Mouse (Mus musculus) intestine, embryonic 15.5 days (tissue): ENCODE measurements around the gene Tmem196. TPM values are rescaled to one million over a fixed set of nuclear protein-coding genes. Genes with fewer than 3 reads are reported as not detected.
"Not testable (repeated sequence)": the region's sequence is repeated elsewhere in the genome, so short reads cannot be mapped to it uniquely, and the experiment has no call there.

Source experiments
- ATAC-seq: fragments of 200-750 bp; cut with Nextera tagmentation; 2 replicates; pipeline ENCODE4 v1.8.0; 2017; ENCODE audit warnings: moderate TSS enrichment, moderate library complexity
- H3K27ac ChIP-seq: fragments of 300-500 bp; sonication (generic); 2 replicates; pipeline ENCODE4 v1.5.1; 2015; ENCODE audit warnings: mild to moderate bottlenecking, inconsistent platforms
- H3K27me3 ChIP-seq: fragments of 300-500 bp; sonication (generic); replicated peaks from 2 replicates; pipeline ENCODE4 v1.6.1; 2015; ENCODE audit warnings: inconsistent platforms
- H3K36me3 ChIP-seq: fragments of 300-500 bp; sonication (generic); 2 replicates; pipeline ENCODE4 v1.6.1; 2015; ENCODE audit warnings: inconsistent platforms
- H3K4me1 ChIP-seq: fragments of 300-500 bp; sonication (generic); replicated peaks from 2 replicates; pipeline ENCODE4 v1.6.1; 2015; ENCODE audit warnings: inconsistent platforms
- H3K4me2 ChIP-seq: fragments of 300-500 bp; sonication (generic); replicated peaks from 2 replicates; pipeline ENCODE4 v1.6.1; 2015; ENCODE audit warnings: mild to moderate bottlenecking, inconsistent platforms
- H3K4me3 ChIP-seq: fragments of 300-500 bp; sonication (generic); replicated peaks from 2 replicates; pipeline ENCODE4 v1.5.1; 2015; ENCODE audit warnings: inconsistent platforms
- H3K9ac ChIP-seq: fragments of 300-500 bp; sonication (generic); 2 replicates; pipeline ENCODE4 v1.6.1; 2015; ENCODE audit warnings: inconsistent platforms
- H3K9me3 ChIP-seq: fragments of 300-500 bp; sonication (generic); 2 replicates; pipeline ENCODE4 v1.6.1; 2016; ENCODE audit warnings: inconsistent platforms
- whole genome bisulfite sequencing: fragments of 180-500 bp; shearing (Covaris S2); methylation state at CpG from one replicate; pipeline ENCODE4 v1.1.7; 2015; 5-methylcytosine and 5-hydroxymethylcytosine counted together
- polyA plus RNA-seq: library from polyadenylated mRNA; unstranded; fragments of >200 nt; fragmentation: Nextera tagmentation; extraction: Ambion mirVana; gene quantifications from 2 replicates; pipeline ENCODE4 v1.2.1, GENCODE M21; 2015

Tmem196 gene
- 1.8 and 2.0 TPM in 2 replicates for polyA plus RNA-seq

DNA sequence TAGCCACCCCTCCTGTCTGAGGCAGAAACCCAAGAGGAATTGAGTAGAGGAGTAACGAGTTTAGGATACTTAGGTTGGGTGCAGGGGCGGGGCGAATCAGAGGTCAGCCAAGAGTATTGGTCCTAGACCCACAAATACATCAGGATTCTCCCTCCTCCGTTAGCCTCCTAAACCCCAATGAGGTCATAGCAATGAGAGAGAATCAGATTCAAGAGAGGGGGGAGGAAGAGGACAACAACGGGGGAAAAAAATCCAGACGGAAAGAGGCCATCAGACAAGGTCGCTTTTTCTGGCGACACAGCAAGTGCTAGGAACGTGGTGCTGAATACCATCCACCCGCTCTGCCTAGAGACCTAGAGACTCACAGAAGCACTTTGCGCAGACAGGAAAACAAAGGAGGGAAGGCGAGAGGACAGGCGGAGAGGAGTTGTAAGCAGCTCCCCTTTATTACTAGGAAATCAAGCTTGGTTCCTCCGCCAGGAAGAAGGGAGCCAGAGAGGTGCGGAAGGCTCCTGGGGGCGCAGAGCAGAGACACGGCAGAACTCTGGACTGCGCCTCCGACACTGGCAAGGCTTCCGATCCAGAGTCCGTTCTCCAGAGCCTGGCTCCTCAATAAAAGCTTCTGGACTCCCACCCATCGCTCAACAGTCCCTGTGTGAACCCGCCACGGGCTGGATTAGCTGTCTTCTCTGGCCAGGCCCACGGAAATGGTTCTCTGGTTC lies at the start of gene Tmem196:
Gene Tmem196, plus strand, starts transcription at position 234 of the 722 bp plus-strand sequence.
- Histone ChIP-seq H3K27me3 (0 out of 2 replicates have a peak, but pooled peaks cover 4% of the 10 kb centered on the region), H3K27ac (no peak within 1 kb of the TSS), H3K9ac (peak within 1 kb of the TSS; percentile 42), H3K4me2 (peak within 1 kb of the TSS; percentile 80), H3K9me3 (no peaks in the 10 kb centered on the region), H3K4me3 (peak within 1 kb of the TSS; percentile 42), H3K36me3 (no peaks in the 10 kb centered on the region), H3K4me1 (no peaks in the 10 kb centered on the region)
- 3% methylated on average over 25 of the region's 25 CpGs for WGBS
- ATAC-seq, result peak; percentile 83

DNA sequence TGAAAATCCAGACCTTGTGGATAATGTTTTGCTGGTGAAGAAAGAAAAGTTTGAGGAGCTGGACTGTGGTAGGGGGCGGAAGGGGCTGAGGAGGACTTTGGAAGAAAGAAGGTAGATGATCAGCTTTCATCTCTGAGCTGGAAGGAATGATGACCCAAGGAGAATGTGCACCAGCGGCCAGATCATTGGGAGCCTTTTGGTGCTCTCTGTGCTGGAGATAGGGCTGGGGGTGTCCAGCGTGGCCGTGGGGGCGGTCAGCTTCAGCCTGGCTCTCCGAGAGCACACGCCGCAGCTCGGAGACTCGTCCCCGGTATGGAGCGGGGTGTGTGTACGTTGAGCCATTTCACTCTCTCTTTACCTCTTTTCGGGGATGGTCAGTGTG lies 680 bp downstream of the Tmem196 start:
- no peaks in the 10 kb centered on the region for H3K4me1 ChIP-seq
- H3K9me3 ChIP-seq, result no peaks in the 10 kb centered on the region
- 0 out of 2 replicates have a peak, but pooled peaks cover 4% of the 10 kb centered on the region for H3K27me3 ChIP-seq
- peak; percentile 34; the same call in 1 of the 2 replicates for ATAC-seq
- peak overlapping the region; percentile 80 for H3K4me2 ChIP-seq
- H3K9ac ChIP-seq, result peak overlapping the region; percentile 42
- no peaks in the 10 kb centered on the region for H3K36me3 ChIP-seq
- 1% methylated on average over 14 of the region's 14 CpGs for WGBS
- peak overlapping the region; percentile 42 for H3K4me3 ChIP-seq
- no peak overlapping the region for H3K27ac ChIP-seq

DNA sequence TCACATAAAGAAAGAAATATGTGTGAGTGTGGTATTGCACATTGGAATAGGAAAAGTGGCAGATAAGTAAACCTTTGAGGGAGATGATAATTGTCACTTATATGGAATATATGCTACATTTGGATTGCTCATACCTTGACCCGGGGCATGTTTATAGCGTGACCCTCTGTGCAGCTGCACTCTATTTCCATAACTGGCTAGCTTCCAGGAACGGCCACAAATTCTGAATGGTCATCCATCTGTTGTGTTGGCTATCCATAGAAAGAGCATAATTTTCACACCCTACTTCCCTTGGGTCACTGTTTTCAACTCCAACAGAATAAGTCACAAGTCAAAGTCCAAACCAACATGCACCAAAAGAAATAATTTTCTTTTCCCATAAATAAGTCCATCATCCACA lies 11.4 kb downstream of the Tmem196 start:
- H3K27ac ChIP-seq, result no peak overlapping the region
- 64% methylated on average over 3 of the region's 3 CpGs for WGBS
- no peak overlapping the region for H3K4me2 ChIP-seq
- H3K9me3 ChIP-seq, result no peaks in the 10 kb centered on the region
- H3K36me3 ChIP-seq, result no peaks in the 10 kb centered on the region
- H3K4me3 ChIP-seq, result no peak overlapping the region
- no peaks in the 10 kb centered on the region for H3K4me1 ChIP-seq
- no peak overlapping the region for H3K9ac ChIP-seq
- H3K27me3 ChIP-seq, result no peaks in the 10 kb centered on the region
- ATAC-seq, result no peak

DNA sequence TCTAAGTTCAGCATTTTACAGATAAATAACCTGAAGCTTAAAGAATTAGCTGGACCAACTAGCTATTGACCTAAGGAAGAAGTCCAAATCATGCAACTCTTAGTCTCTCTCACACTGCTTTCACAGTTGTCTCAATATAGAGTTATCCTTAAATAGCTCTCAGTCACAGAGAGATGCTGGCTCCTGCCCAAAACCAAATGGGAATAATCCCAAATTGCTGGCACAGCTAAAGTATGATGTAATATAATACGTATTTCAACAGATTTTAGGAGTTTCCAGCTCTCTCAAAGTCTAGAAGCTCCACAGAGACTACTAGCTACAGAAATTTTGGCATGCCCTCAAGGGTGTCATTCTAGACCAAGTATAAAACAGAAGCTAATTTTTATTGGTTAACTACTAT lies 15.1 kb downstream of the Tmem196 start:
- Histone ChIP-seq H3K4me1 (no peaks in the 10 kb centered on the region), H3K4me3 (no peak overlapping the region), H3K36me3 (no peaks in the 10 kb centered on the region), H3K27ac (no peak overlapping the region), H3K9me3 (no peaks in the 10 kb centered on the region), H3K27me3 (no peaks in the 10 kb centered on the region), H3K4me2 (no peak overlapping the region), H3K9ac (no peak overlapping the region)
- WGBS, result 60% methylated on average over 1 of the region's 1 CpGs
- no peak for ATAC-seq

DNA sequence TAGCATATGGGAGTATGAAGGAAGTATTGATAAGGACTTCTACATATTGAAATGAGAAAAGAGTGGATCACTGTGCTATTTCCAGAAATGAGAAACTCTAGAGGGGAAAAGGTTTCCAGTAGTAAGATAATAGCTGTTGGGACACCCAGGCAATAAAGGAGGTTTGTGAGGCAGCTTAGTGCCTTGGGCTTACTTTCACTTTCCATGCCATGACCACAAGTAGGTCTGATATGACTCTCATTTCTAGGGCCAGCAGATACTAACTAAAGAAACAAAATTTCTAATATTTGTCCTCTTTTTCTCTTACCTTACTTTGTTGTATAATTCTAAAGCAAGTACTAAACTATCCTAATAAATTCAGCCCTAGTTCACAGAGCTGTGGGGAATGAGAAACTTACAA lies 19.8 kb downstream of the Tmem196 start:
- no peak overlapping the region for H3K27ac ChIP-seq
- H3K9me3 ChIP-seq, result no peaks in the 10 kb centered on the region
- no peak overlapping the region for H3K4me3 ChIP-seq
- no peak overlapping the region for H3K9ac ChIP-seq
- H3K4me2 ChIP-seq, result no peak overlapping the region
- no peaks in the 10 kb centered on the region for H3K4me1 ChIP-seq
- H3K27me3 ChIP-seq, result no peaks in the 10 kb centered on the region
- H3K36me3 ChIP-seq, result no peaks in the 10 kb centered on the region
- ATAC-seq, result no peak

DNA sequence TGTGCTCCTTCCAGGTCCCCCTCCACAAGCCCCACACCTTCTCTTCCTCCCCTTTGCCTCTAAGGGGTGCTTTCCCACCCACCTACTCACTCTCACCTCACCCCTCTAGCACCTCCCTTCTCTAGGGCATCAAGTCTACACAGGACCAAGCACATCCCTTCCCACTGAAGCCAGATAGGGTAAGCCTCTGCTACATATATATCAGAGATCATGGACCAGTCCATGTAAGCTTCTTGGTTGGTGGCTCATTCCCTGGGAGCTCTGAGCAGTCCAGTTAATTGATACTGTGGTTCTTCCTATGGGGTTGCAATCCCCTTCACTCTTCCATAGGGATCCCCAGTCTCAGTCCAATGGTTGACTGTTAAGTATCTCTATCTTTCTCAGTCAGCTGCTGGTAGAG lies 24.4 kb downstream of the Tmem196 start:
- Histone ChIP-seq H3K36me3 (no peaks in the 10 kb centered on the region), H3K27ac (no peak overlapping the region), H3K9ac (no peak overlapping the region), H3K4me3 (no peak overlapping the region), H3K9me3 (no peaks in the 10 kb centered on the region), H3K4me1 (no peaks in the 10 kb centered on the region), H3K27me3 (no peaks in the 10 kb centered on the region), H3K4me2 (no peak overlapping the region)
- no peak for ATAC-seq

- Histone ChIP-seq H3K9ac (no peak overlapping the region), H3K27ac (no peak overlapping the region), H3K4me1 (no peaks in the 10 kb centered on the region), H3K36me3 (no peaks in the 10 kb centered on the region), H3K4me2 (no peak overlapping the region), H3K9me3 (no peaks in the 10 kb centered on the region), H3K4me3 (no peak overlapping the region), H3K27me3 (no peaks in the 10 kb centered on the region)
- ATAC-seq, result no peak
- 0% methylated on average over 2 of the region's 2 CpGs for WGBS
Observed at GRCm38 (mm10) chr12:119981731-119982130, 36.1 kb downstream of the Tmem196 start.

GRCm38 (mm10) chr12:119998267-119998666 lies 52.6 kb downstream of the Tmem196 start:
- no peak overlapping the region for H3K9ac ChIP-seq
- H3K4me3 ChIP-seq, result no peak overlapping the region
- H3K4me2 ChIP-seq, result no peak overlapping the region
- H3K36me3 ChIP-seq, result no peaks in the 10 kb centered on the region
- H3K9me3 ChIP-seq, result no peaks in the 10 kb centered on the region
- H3K27ac ChIP-seq, result no peak overlapping the region
- H3K4me1 ChIP-seq, result no peaks in the 10 kb centered on the region
- no peak for ATAC-seq
- WGBS, result 78% methylated on average over 1 of the region's 1 CpGs
- no peaks in the 10 kb centered on the region for H3K27me3 ChIP-seq

- H3K36me3 ChIP-seq, result no peaks in the 10 kb centered on the region
- no peak overlapping the region for H3K27ac ChIP-seq
- H3K4me2 ChIP-seq, result no peak overlapping the region
- no peak overlapping the region for H3K4me3 ChIP-seq
- no peak for ATAC-seq
- no peaks in the 10 kb centered on the region for H3K27me3 ChIP-seq
- no peaks in the 10 kb centered on the region for H3K4me1 ChIP-seq
- H3K9ac ChIP-seq, result no peak overlapping the region
- no peaks in the 10 kb centered on the region for H3K9me3 ChIP-seq
Observed at GRCm38 (mm10) chr12:120004280-120004679, 58.7 kb downstream of the Tmem196 start.

GRCm38 (mm10) chr12:120014768-120015167 lies 69.1 kb downstream of the Tmem196 start:
- H3K9ac ChIP-seq, result no peak overlapping the region
- no peaks in the 10 kb centered on the region for H3K36me3 ChIP-seq
- H3K4me1 ChIP-seq, result no peaks in the 10 kb centered on the region
- WGBS, result 72% methylated on average over 4 of the region's 4 CpGs
- H3K4me3 ChIP-seq, result no peak overlapping the region
- no peak for ATAC-seq
- H3K27me3 ChIP-seq, result no peaks in the 10 kb centered on the region
- no peak overlapping the region for H3K4me2 ChIP-seq
- no peaks in the 10 kb centered on the region for H3K9me3 ChIP-seq
- no peak overlapping the region for H3K27ac ChIP-seq

- Histone ChIP-seq H3K9ac (no peak overlapping the region), H3K27ac (no peak overlapping the region)
- WGBS, result 69% methylated on average over 1 of the region's 1 CpGs
Observed at GRCm38 (mm10) chr12:120015201-120015600, 69.6 kb downstream of the Tmem196 start.

DNA sequence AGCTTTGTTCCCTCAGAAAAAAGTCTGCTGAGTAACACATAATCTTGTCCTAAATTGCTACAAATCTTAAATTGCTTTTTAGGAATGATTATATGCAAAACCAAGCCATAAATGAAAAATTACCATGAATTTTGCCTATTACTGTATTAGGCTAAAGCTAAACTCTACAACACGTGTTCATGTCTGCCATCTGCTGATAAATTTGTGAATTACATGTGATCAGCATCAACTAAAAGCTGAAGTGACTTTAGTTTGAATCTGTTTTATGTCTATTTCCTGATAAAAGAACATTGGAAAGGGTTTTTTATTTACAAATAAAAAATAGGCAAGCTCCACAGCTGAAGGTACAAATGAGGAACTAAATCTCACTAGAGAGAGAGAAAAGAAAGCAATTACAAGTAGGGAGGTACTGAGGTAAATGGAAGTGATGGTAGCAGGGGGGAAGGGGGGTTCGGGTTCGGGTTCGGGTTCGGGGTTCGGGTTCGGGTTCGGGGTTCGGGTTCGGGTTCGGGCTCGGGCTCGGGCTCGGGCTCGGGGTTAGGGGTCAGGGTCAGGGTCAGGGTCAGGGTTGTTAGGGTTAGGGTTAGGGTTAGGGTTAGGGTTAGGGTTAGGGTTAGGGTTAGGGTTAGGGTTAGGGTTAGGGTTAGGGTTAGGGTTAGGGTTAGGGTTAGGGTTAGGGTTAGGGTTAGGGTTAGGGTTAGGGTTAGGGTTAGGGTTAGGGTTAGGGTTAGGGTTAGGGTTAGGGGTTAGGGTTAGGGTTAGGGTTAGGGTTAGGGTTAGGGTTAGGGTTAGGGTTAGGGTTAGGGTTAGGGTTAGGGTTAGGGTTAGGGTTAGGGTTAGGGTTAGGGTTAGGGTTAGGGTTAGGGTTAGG lies 82.7 kb downstream of the Tmem196 start:
- H3K4me1 ChIP-seq, H3K4me3 ChIP-seq, H3K27me3 ChIP-seq, H3K36me3 ChIP-seq, ATAC-seq, H3K9ac ChIP-seq, H3K27ac ChIP-seq, H3K4me2 ChIP-seq, H3K9me3 ChIP-seq: not testable (repeated sequence)
- 81% methylated on average over 15 of the region's 15 CpGs for WGBS

More at GRCm38 (mm10) chr12:120015201-120015600, 69.6 kb downstream of the Tmem196 start:
- Histone ChIP-seq H3K4me1 (no peaks in the 10 kb centered on the region), H3K4me2 (no peak overlapping the region), H3K4me3 (no peak overlapping the region), H3K27me3 (no peaks in the 10 kb centered on the region), H3K9me3 (no peaks in the 10 kb centered on the region), H3K36me3 (no peaks in the 10 kb centered on the region)
- no peak for ATAC-seq
